Mouse (Mus musculus) thymus, adult 2 months (tissue): ENCODE measurements at regions not wholly inside any gene's neighbourhood (a gene's known extent, or its start where the extent isn't known, plus 50 kb on each side); places are given as distances from the start of the nearest gene placed in this dataset.

Source experiments
- DNase-seq: peaks from one replicate; pipeline ENCODE4 v3.0.0; 2021
- H3K27ac ChIP-seq: fragments of 200-500 bp; 2 replicates; pipeline ENCODE4 v1.5.1; 2012; ENCODE audit warnings: low read length, control low read depth; ENCODE audit not compliant: control insufficient read depth, insufficient read depth
- H3K27me3 ChIP-seq: fragments of 200-500 bp; 2 replicates; pipeline ENCODE4 v1.6.1; 2012; ENCODE audit warnings: mild to moderate bottlenecking, low read length, moderate library complexity, mixed read lengths; ENCODE audit not compliant: control insufficient read depth, insufficient read depth
- H3K36me3 ChIP-seq: fragments of 200-500 bp; 2 replicates; pipeline ENCODE4 v1.6.1; 2012; ENCODE audit warnings: mild to moderate bottlenecking, low read length, moderate library complexity; ENCODE audit not compliant: control insufficient read depth, insufficient read depth
- H3K4me1 ChIP-seq: fragments of 200-500 bp; replicated peaks from 2 replicates; pipeline ENCODE4 v1.6.1; 2012; ENCODE audit warnings: low read length; ENCODE audit not compliant: control insufficient read depth, insufficient read depth
- H3K4me3 ChIP-seq: fragments of 200-500 bp; 2 replicates; pipeline ENCODE4 v1.5.1; 2012; ENCODE audit warnings: mild to moderate bottlenecking, low read length, control low read depth, moderate library complexity; ENCODE audit not compliant: control insufficient read depth, insufficient read depth
- CTCF ChIP-seq: fragments of 200-500 bp; IDR thresholded peaks from 2 replicates; pipeline ENCODE4 v1.5.1; 2012; ENCODE audit warnings: mild to moderate bottlenecking, control low read depth, low read length, moderate library complexity, borderline replicate concordance; ENCODE audit not compliant: control insufficient read depth, poor library complexity, insufficient read depth; ENCODE audit errors: extremely low read depth
- POLR2A ChIP-seq: fragments of 200-500 bp; IDR thresholded peaks from 2 replicates; pipeline ENCODE4 v1.6.1; 2012; ENCODE audit warnings: mild to moderate bottlenecking, low read length, control low read depth, moderate library complexity; ENCODE audit not compliant: control insufficient read depth, poor library complexity, insufficient read depth; ENCODE audit errors: extremely low read depth
- WGBS: fragments of 180-500 bp; shearing (Covaris S2); methylation state at CpG from one replicate; pipeline ENCODE4 v1.1.7; 2018; 5-methylcytosine and 5-hydroxymethylcytosine counted together

- TF ChIP-seq POLR2A (no peak), CTCF (no peak)
- Histone ChIP-seq H3K4me3 (no peak overlapping the region), H3K36me3 (no peaks in the 10 kb centered on the region), H3K27me3 (no peaks in the 10 kb centered on the region), H3K4me1 (no peaks in the 10 kb centered on the region), H3K27ac (no peak overlapping the region)
- 57% methylated on average over 11 of the region's 11 CpGs for WGBS
- no peak for DNase-seq
These were observed 177.4 kb upstream of the Ncam1 start for GRCm38 (mm10) chr9:49975938-49976671.

- TF ChIP-seq POLR2A (no peak), CTCF (no peak)
- Histone ChIP-seq H3K4me3 (no peak overlapping the region), H3K27me3 (no peaks in the 10 kb centered on the region), H3K4me1 (no peaks in the 10 kb centered on the region), H3K27ac (no peak overlapping the region), H3K36me3 (no peaks in the 10 kb centered on the region)
- 83% methylated on average over 5 of the region's 5 CpGs for whole genome bisulfite sequencing
- no peak for DNase-seq
These were observed 175.3 kb upstream of the Ncam1 start for GRCm38 (mm10) chr9:49973974-49974495.

GRCm38 (mm10) chr9:49969429-49969828 is 170.7 kb upstream of the Ncam1 start:
- Histone ChIP-seq H3K4me1 (no peaks in the 10 kb centered on the region), H3K27me3 (no peaks in the 10 kb centered on the region), H3K4me3 (no peak overlapping the region), H3K36me3 (no peaks in the 10 kb centered on the region), H3K27ac (no peak overlapping the region)
- no peak for DNase-seq
- 82% methylated on average over 6 of the region's 6 CpGs for WGBS
- no peak for TF ChIP-seq POLR2A
- no peak for TF ChIP-seq CTCF

- TF ChIP-seq CTCF = no peak
- TF ChIP-seq POLR2A = no peak
- H3K36me3 ChIP-seq = no peaks in the 10 kb centered on the region
- H3K4me3 ChIP-seq = no peak overlapping the region
- no peak for DNase-seq
- H3K27ac ChIP-seq = no peak overlapping the region
- 76% methylated on average over 4 of the region's 4 CpGs for WGBS
- H3K4me1 ChIP-seq = no peaks in the 10 kb centered on the region
- H3K27me3 ChIP-seq = no peaks in the 10 kb centered on the region
These were observed 165.9 kb upstream of the Ncam1 start for GRCm38 (mm10) chr9:49964666-49965065.

- no peak for TF ChIP-seq CTCF
- no peak for TF ChIP-seq POLR2A
- WGBS = 80% methylated on average over 8 of the region's 8 CpGs
- no peak for DNase-seq
- H3K27me3 ChIP-seq = no peaks in the 10 kb centered on the region
- H3K36me3 ChIP-seq = no peaks in the 10 kb centered on the region
- no peaks in the 10 kb centered on the region for H3K4me1 ChIP-seq
- no peak overlapping the region for H3K4me3 ChIP-seq
- H3K27ac ChIP-seq = no peak overlapping the region
These were observed 163.9 kb upstream of the Ncam1 start for GRCm38 (mm10) chr9:49962561-49963071.

GRCm38 (mm10) chr9:49961965-49962364 is 163.2 kb upstream of the Ncam1 start:
- Histone ChIP-seq H3K27ac (no peak overlapping the region), H3K36me3 (no peaks in the 10 kb centered on the region), H3K27me3 (no peaks in the 10 kb centered on the region), H3K4me3 (no peak overlapping the region), H3K4me1 (no peaks in the 10 kb centered on the region)
- TF ChIP-seq POLR2A = no peak
- no peak for TF ChIP-seq CTCF
- 63% methylated on average over 3 of the region's 3 CpGs for WGBS
- no peak for DNase-seq
